Mouse (Mus musculus) testis, adult 2 months (tissue): ENCODE measurements around the gene Pdzrn4.

Source experiments
- CTCF ChIP-seq: fragments of 200-500 bp; IDR thresholded peaks from 2 replicates; pipeline ENCODE4 v1.5.1; 2012; ENCODE audit warnings: low read depth, mild to moderate bottlenecking, inconsistent platforms, low read length, moderate library complexity; ENCODE audit not compliant: control insufficient read depth, insufficient read depth, insufficient replicate concordance
- POLR2A ChIP-seq: fragments of 200-500 bp; IDR thresholded peaks from 2 replicates; pipeline ENCODE4 v1.6.1; 2012; ENCODE audit warnings: low read depth, mild to moderate bottlenecking, inconsistent platforms, low read length, moderate library complexity; ENCODE audit not compliant: control insufficient read depth

DNA sequence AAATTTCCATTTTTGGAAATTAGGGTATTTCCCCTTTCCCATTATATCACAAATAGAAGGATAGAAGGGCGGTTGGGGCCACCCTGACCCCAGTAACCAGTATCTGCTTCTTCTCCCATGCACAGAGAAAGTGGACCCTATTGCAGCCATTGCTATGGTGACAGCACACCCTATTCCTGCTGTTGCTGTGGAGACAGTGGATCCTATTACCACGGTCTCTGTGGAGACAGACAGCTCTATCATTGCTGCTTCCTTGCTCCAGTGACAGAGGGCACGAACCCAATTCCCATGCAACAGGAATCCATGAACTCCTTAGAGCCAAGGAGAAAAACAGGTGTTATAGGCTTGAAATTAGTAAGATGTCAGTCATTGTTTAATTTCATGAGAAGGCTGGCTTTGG, 48.8 kb upstream of the Pdzrn4 start:
- no peak for TF ChIP-seq POLR2A
- no peak for TF ChIP-seq CTCF
